ENCODE assay signal across 26 mouse cellular contexts in the genomic region with DNA sequence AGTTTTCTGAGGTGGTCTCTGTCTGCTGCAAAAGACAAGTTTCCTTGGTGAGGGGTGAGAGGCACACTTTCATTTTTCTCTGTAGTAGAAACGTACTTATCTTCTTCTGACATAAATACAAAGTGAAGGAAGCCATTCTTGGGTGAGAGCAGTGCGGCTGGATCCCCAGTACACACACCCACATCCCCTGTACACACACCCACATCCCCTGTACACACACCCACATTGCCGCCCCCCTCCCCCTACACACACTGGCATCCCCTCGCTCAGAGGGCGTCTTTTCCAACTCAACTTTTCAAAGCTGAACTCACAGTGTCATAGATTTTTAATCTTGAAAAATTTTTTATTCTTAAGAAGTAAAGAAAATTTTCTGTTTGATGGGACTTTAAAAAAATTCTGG. TPM values are rescaled to one million over a fixed set of nuclear protein-coding genes. Genes with fewer than 3 reads are reported as not detected.
DNase-seq lines count a peak whose midpoint lies in the region; ATAC-seq and TF ChIP-seq lines count a peak whose summit lies in the region.
"Had no signal": no experiment of that assay in that cellular context is flagged by ENCODE, and none has a peak within 500 bp of the region (broad histone marks: within the 10 kb centered on the region; RNA-seq: fewer than 3 reads in every experiment).

No protein-coding gene starts in this region.

- no peak for TF ChIP-seq CTCF in thymus, adult 2 months (IDR thresholded peaks at IDR 0.05; ENCODE audit: borderline replicate concordance, control insufficient read depth, extremely low read depth, insufficient read depth, low read length, poor library complexity)

- H3K36me3 ChIP-seq in heart, embryonic 13.5 days: peaks cover 33% of the 10 kb centered on the region
- no peaks in the 10 kb centered on the region for H3K36me3 ChIP-seq in thymus, adult 2 months (ENCODE audit: control insufficient read depth, insufficient read depth, low read length)
- H3K36me3 ChIP-seq: embryonic facial prominence, embryonic 12.5 days; liver, embryonic 12.5 days; midbrain, embryonic 15.5 days had no signal

- 54% methylated on average over 5 of the region's 5 CpGs for WGBS in heart, embryonic 13.5 days
- WGBS in thymus, adult 2 months: 52% methylated on average over 5 of the region's 5 CpGs

- H3K9me3 ChIP-seq in heart, embryonic 13.5 days: no peaks in the 10 kb centered on the region
- H3K9me3 ChIP-seq: embryonic facial prominence, embryonic 12.5 days; G1E; liver, embryonic 12.5 days; midbrain, embryonic 15.5 days had no signal

- H3K9ac ChIP-seq in heart, embryonic 13.5 days: no peak overlapping the region
- H3K9ac ChIP-seq: embryonic facial prominence, embryonic 12.5 days; hindbrain, embryonic 14.5 days; liver, embryonic 12.5 days; liver, postnatal 0 days; midbrain, embryonic 15.5 days had no signal

- no peaks in the 10 kb centered on the region for H3K27me3 ChIP-seq in heart, embryonic 13.5 days (replicated peaks)
- no peaks in the 10 kb centered on the region for H3K27me3 ChIP-seq in thymus, adult 2 months (ENCODE audit: control insufficient read depth, insufficient read depth, low read length)
- H3K27me3 ChIP-seq: embryonic facial prominence, embryonic 12.5 days; liver, embryonic 12.5 days; midbrain, embryonic 15.5 days had no signal

- TF ChIP-seq POLR2A in thymus, adult 2 months (IDR thresholded peaks at IDR 0.05; ENCODE audit: control insufficient read depth, extremely low read depth, insufficient read depth, low read length, poor library complexity): no peak

- no peak for DNase-seq in heart, postnatal 36 days
- peak; percentile 31 for DNase-seq in thymus, adult 2 months
- no peak for DNase-seq in thymus, adult 18-20 months
- peak; percentile 29 for DNase-seq in T-cell, adult 2 months (ENCODE audit: low spot score)
- peak; percentile 42 to 52 for DNase-seq in thymus, postnatal 36 days
- DNase-seq in right cerebral cortex, postnatal 4 days: no peak
- no peak for DNase-seq in urinary bladder, postnatal 36 days (ENCODE audit: low spot score in 2 of 2)
- DNase-seq: adrenal gland, postnatal 10 days; cerebellum, adult 9-10 months; embryo, embryonic 11 days; gastrocnemius, postnatal 14 days; kidney, adult 2 months; kidney, postnatal 36 days; left cerebral cortex, postnatal 4 days; liver, postnatal 0 days; lung, postnatal 4 days; right cerebral cortex, postnatal 25 days; spleen, adult 18-20 months had no signal

- H3K27ac ChIP-seq in heart, embryonic 13.5 days (replicated peaks): peak overlapping the region; percentile 94; the same call in 1 of the 2 replicates
- H3K27ac ChIP-seq in thymus, adult 2 months (ENCODE audit: control insufficient read depth, insufficient read depth, low read length): peak overlapping the region; percentile 85
- H3K27ac ChIP-seq: embryonic facial prominence, embryonic 12.5 days; hindbrain, embryonic 14.5 days; liver, embryonic 12.5 days; midbrain, embryonic 15.5 days had no signal

- ATAC-seq in heart, embryonic 13.5 days (ENCODE audit: extremely low read depth, insufficient number of reproducible peaks, low FRiP score, low TSS enrichment): no peak
- ATAC-seq: forebrain, embryonic 14.5 days; inflammation-experienced regulatory T-cells, adult 6 months; liver, embryonic 12.5 days; liver, postnatal 0 days; midbrain, embryonic 15.5 days had no signal

- intact Hi-C loops in heart, postnatal 36 days (cut with DNase I): no loop called here

- no peak overlapping the region for H3K4me2 ChIP-seq in heart, embryonic 13.5 days
- H3K4me2 ChIP-seq: embryonic facial prominence, embryonic 12.5 days; hindbrain, embryonic 14.5 days; liver, embryonic 12.5 days; midbrain, embryonic 15.5 days had no signal

- H3K4me3 ChIP-seq in heart, embryonic 13.5 days: no peak overlapping the region
- H3K4me3 ChIP-seq in thymus, adult 2 months (ENCODE audit: control insufficient read depth, insufficient read depth, low read length): no peak overlapping the region
- H3K4me3 ChIP-seq: embryonic facial prominence, embryonic 12.5 days; liver, embryonic 12.5 days; midbrain, embryonic 15.5 days had no signal

- peaks cover 65% of the 10 kb centered on the region for H3K4me1 ChIP-seq in heart, embryonic 13.5 days
- peaks cover 32% of the 10 kb centered on the region for H3K4me1 ChIP-seq in thymus, adult 2 months (replicated peaks; ENCODE audit: control insufficient read depth, insufficient read depth, low read length)
- H3K4me1 ChIP-seq: embryonic facial prominence, embryonic 12.5 days had no signal

RNA-seq across cellular contexts. Expression of gene Manba, which starts 29.8 kb away (rescaled TPM):
- 31.5 and 37.4 TPM in 2 replicates for polyA plus RNA-seq in heart, embryonic 13.5 days (2015; fragmentation: Nextera tagmentation; extraction: Ambion mirVana)
- total RNA-seq in heart, postnatal 36 days (2021): 10 to 100 TPM; 16.3 to 17.6 TPM
- 7.2 and 7.6 TPM in 2 replicates for polyA plus RNA-seq in thymus, adult 2 months (2012; rRNA removed)

Comparison
In these comparisons a context has a peak if more than half of its experiments do, and no peak if none do; other contexts are left out.
1. DNase-seq: peak in thymus, adult 2 months (single experiment), T-cell, adult 2 months (single experiment) and thymus, postnatal 36 days (2 of 2); none in heart, postnatal 36 days (0 of 2), thymus, adult 18-20 months (0 of 2), right cerebral cortex, postnatal 4 days (single experiment) and urinary bladder, postnatal 36 days (0 of 2).